Mouse (Mus musculus) layer of hippocampus, postnatal 36 days (tissue): ENCODE results near the gene Gucy2f. TPM values are rescaled to one million over a fixed set of nuclear protein-coding genes. Genes with fewer than 3 reads are reported as not detected.

Experiments
- total RNA-seq, 2 experiments: library from RNA; stranded (reverse); gene quantifications; 2 replicates each; pipeline ENCODE4 v1.2.3; 2021

The Gucy2f gene
- total RNA-seq, 2 experiments from 2014 or later: 0.42 to 0.73 TPM

Other genes starting within 250 kb of the Gucy2f start
- gene Nxt2, start 29.8 kb upstream of the Gucy2f start, total RNA-seq: 10 to 100 TPM; 29.6 to 29.8 TPM
- gene Kcne1l, start 109.4 kb upstream of the Gucy2f start, total RNA-seq: 1 to 10 TPM; 3.4 to 3.9 TPM
- 10 to 100 TPM; 71.5 to 77.1 TPM for gene Acsl4, start 193.6 kb upstream of the Gucy2f start, total RNA-seq